Mouse (Mus musculus): ENCODE data around the gene Sele. TPM values are rescaled to one million over a fixed set of nuclear protein-coding genes. Genes with fewer than 3 reads are reported as not detected.

The Sele gene
- polyA plus RNA-seq (2012; ENCODE audit: low replicate concordance), result 0.11 TPM in 1 of 2 replicates, not detected in the other

GRCm38 (mm10) chr1:164047934-164048333 is at the start of gene Sele:
Gene Sele (plus strand): TSS chr1:164048234.

GRCm38 (mm10) chr1:164061925-164062324 is 13.9 kb downstream of the Sele start, which contains the start of gene Sell:
Gene Sell (plus strand): TSS chr1:164061982.

Other genes with a start within 250 kb of the Sele start
- 4.5 and 5.8 TPM in 2 replicates for gene Scyl3, start 119.1 kb upstream of the Sele start, polyA plus RNA-seq (2012; ENCODE audit: low replicate concordance)
- gene BC055324, start 53.4 kb upstream of the Sele start, polyA plus RNA-seq (2012; ENCODE audit: low replicate concordance), result 0.43 and 1.4 TPM in 2 replicates
- 0.16 TPM in 1 of 2 replicates, not detected in the other for gene Mettl18, start 53.3 kb upstream of the Sele start, polyA plus RNA-seq (2012; ENCODE audit: low replicate concordance)
- gene Sell, start 13.7 kb downstream of the Sele start, polyA plus RNA-seq (2012; ENCODE audit: low replicate concordance), result 5.5 and 17.7 TPM in 2 replicates
- gene Selp, start 67.0 kb downstream of the Sele start, polyA plus RNA-seq (2012; ENCODE audit: low replicate concordance), result 0.12 and 2.5 TPM in 2 replicates
- gene F5, start 103.6 kb downstream of the Sele start, polyA plus RNA-seq (2012; ENCODE audit: low replicate concordance), result 0.03 and 0.10 TPM in 2 replicates
- 39.1 and 47.4 TPM in 2 replicates for gene Slc19a2, start 200.8 kb downstream of the Sele start, polyA plus RNA-seq (2012; ENCODE audit: low replicate concordance)
- gene Ccdc181, start 227.4 kb downstream of the Sele start, polyA plus RNA-seq (2012; ENCODE audit: low replicate concordance), result 0.89 and 1.7 TPM in 2 replicates

Measured in leukemia stem cell, adult 10-12 weeks (primary cell).